ENCODE assay signal across 8 mouse cellular contexts in the genomic region with DNA sequence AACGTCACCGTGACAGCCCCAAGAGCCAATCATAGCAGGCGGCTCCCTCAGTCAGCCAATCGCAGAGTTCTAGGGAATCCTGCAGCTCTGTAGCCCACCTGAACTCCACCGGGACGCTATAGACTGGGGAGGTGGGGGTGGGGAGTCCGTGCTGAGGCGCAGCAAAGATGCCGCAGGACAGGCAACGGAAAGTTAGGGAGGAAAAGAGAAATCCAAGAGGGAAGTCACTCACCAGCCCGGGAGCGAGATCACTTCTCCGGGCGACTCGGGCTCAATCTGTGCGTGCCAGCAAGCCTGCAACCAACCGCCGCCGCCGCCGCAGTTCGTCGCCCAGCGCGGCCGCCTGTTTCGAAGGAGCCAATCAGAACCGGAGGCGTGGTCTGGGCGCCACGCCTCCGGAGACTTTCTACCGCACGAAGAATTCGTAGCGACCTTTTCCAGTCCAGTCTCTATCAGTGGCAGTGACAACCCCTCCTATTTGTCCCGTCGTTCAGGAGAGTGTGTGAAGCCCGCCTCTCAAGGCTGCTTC. TPM values are rescaled to one million over a fixed set of nuclear protein-coding genes. Genes with fewer than 3 reads are reported as not detected.
A peak's percentile ranks its signal among the peaks of the same experiment; 100 is the strongest.
DNase-seq lines count a peak whose midpoint lies in the region; ATAC-seq lines count a peak whose summit lies in the region.

A gene (minus strand): TSS at position 345 of the 529 bp plus-strand sequence.

- peak within 1 kb of the TSS; percentile 58 for H3K9ac ChIP-seq in hindbrain, embryonic 15.5 days

- H3K4me1 ChIP-seq in hindbrain, embryonic 15.5 days (replicated peaks) = peaks cover 10% of the 10 kb centered on the region

- H3K36me3 ChIP-seq in hindbrain, embryonic 15.5 days = no peaks in the 10 kb centered on the region

- H3K9me3 ChIP-seq in hindbrain, embryonic 15.5 days = no peaks in the 10 kb centered on the region

- H3K27ac ChIP-seq in hindbrain, embryonic 15.5 days (replicated peaks) = peak within 1 kb of the TSS; percentile 49

- peak; percentile 80 for DNase-seq in WW6 (ENCODE audit: low read depth, low spot score)
- DNase-seq in cerebellum, postnatal 36 days = peak; percentile 74 to 76
- DNase-seq in frontal cortex, postnatal 36 days (ENCODE audit: low spot score in 2 of 2) = peak; percentile 77 to 84
- DNase-seq in layer of hippocampus, postnatal 36 days = peak; percentile 79 to 80
- DNase-seq in lung, postnatal 25 days (ENCODE audit: low spot score) = peak; percentile 82
- peak; percentile 15 for DNase-seq in retina, adult 2 months (ENCODE audit: low read depth, low spot score)
- DNase-seq in thymus, postnatal 25 days = peak; percentile 85

- peak; percentile 97 for ATAC-seq in hindbrain, embryonic 15.5 days (ENCODE audit: low FRiP score, low read depth)

- H3K4me3 ChIP-seq in hindbrain, embryonic 15.5 days = peak within 1 kb of the TSS; percentile 68

- H3K27me3 ChIP-seq in hindbrain, embryonic 15.5 days = peaks cover 17% of the 10 kb centered on the region

- WGBS in hindbrain, embryonic 15.5 days = under 1% methylated on average over 39 of the region's 39 CpGs

- H3K4me2 ChIP-seq in hindbrain, embryonic 15.5 days = peak within 1 kb of the TSS; percentile 95

RNA-seq across cellular contexts. Expression of the gene that starts here (rescaled TPM):
- polyA plus RNA-seq in hindbrain, embryonic 15.5 days (2015; fragmentation: Nextera tagmentation; extraction: Ambion mirVana) = 5.5 and 7.4 TPM in 2 replicates
- 1 to 10 TPM; 2.3 to 2.8 TPM for total RNA-seq in layer of hippocampus, postnatal 36 days (2021)

Comparison
In these comparisons a context has a peak if more than half of its experiments do, and no peak if none do; other contexts are left out.
1. Peak in every context shown above with its lines: DNase-seq, ATAC-seq, H3K4me3 ChIP-seq and H3K27ac ChIP-seq.
2. DNase-seq: peak in every context shown above with its lines; median percentile 85 in thymus, postnatal 25 days; 82 in lung, postnatal 25 days; 80 in frontal cortex, postnatal 36 days; 80 in WW6; 80 in layer of hippocampus, postnatal 36 days; 75 in cerebellum, postnatal 36 days; 15 in retina, adult 2 months.